Mouse (Mus musculus): ENCODE measurements around the gene Olfr1109. TPM values are rescaled to one million over a fixed set of nuclear protein-coding genes. Genes with fewer than 3 reads are reported as not detected.

The Olfr1109 gene
- not detected in 2 replicates for polyA plus RNA-seq (2015; fragmentation: Nextera tagmentation; extraction: Ambion mirVana)

GRCm38 (mm10) chr2:87095908-87096307 is at the start of gene Olfr1109:
Gene Olfr1109, minus strand, starts transcription at chr2:87096008.
- Histone ChIP-seq H3K27ac (replicated peaks) (no peak within 1 kb of the TSS), H3K36me3 (no peaks in the 10 kb centered on the region), H3K4me3 (no peak within 1 kb of the TSS), H3K4me2 (no peak within 1 kb of the TSS), H3K9me3 (no peaks in the 10 kb centered on the region), H3K9ac (no peak within 1 kb of the TSS), H3K4me1 (replicated peaks) (no peaks in the 10 kb centered on the region), H3K27me3 (no peaks in the 10 kb centered on the region)
- no peak for ATAC-seq (ENCODE audit: low read depth)
- 71% methylated on average over 1 of the region's 1 CpGs for WGBS

- Histone ChIP-seq H3K9ac (no peak within 1 kb of the TSS), H3K27me3 (no peaks in the 10 kb centered on the region), H3K4me1 (replicated peaks) (no peaks in the 10 kb centered on the region), H3K36me3 (no peaks in the 10 kb centered on the region), H3K9me3 (no peaks in the 10 kb centered on the region), H3K27ac (replicated peaks) (no peak within 1 kb of the TSS), H3K4me3 (no peak within 1 kb of the TSS), H3K4me2 (no peak within 1 kb of the TSS)
- WGBS: 83% methylated on average over 1 of the region's 1 CpGs
- no peak for ATAC-seq (ENCODE audit: low read depth)
Measured at GRCm38 (mm10) chr2:87140200-87140599, 44.4 kb upstream of the Olfr1109 start, which contains the start of gene Olfr1110. Gene Olfr1110, minus strand, starts transcription at chr2:87140300.

GRCm38 (mm10) chr2:87114467-87114866 is 18.7 kb upstream of the Olfr1109 start, which contains the start of gene Olfr259:
Gene Olfr259, minus strand, starts transcription at chr2:87114567.
- no peaks in the 10 kb centered on the region for H3K36me3 ChIP-seq
- H3K27me3 ChIP-seq: no peaks in the 10 kb centered on the region
- H3K27ac ChIP-seq (replicated peaks): no peak within 1 kb of the TSS
- no peak within 1 kb of the TSS for H3K4me2 ChIP-seq
- H3K4me3 ChIP-seq: no peak within 1 kb of the TSS
- H3K9ac ChIP-seq: no peak within 1 kb of the TSS
- ATAC-seq (ENCODE audit: low read depth): no peak
- H3K4me1 ChIP-seq (replicated peaks): no peaks in the 10 kb centered on the region
- no peaks in the 10 kb centered on the region for H3K9me3 ChIP-seq

GRCm38 (mm10) chr2:87075717-87076116 is 20.1 kb downstream of the Olfr1109 start, which contains the start of gene Olfr1107:
Gene Olfr1107, minus strand, starts transcription at chr2:87075817.
- no peaks in the 10 kb centered on the region for H3K36me3 ChIP-seq
- H3K27me3 ChIP-seq: no peaks in the 10 kb centered on the region
- no peaks in the 10 kb centered on the region for H3K9me3 ChIP-seq
- WGBS: 87% methylated on average over 1 of the region's 1 CpGs
- no peak within 1 kb of the TSS for H3K27ac ChIP-seq (replicated peaks)
- ATAC-seq (ENCODE audit: low read depth): no peak
- no peak within 1 kb of the TSS for H3K4me3 ChIP-seq
- no peaks in the 10 kb centered on the region for H3K4me1 ChIP-seq (replicated peaks)
- H3K9ac ChIP-seq: no peak within 1 kb of the TSS
- H3K4me2 ChIP-seq: no peak within 1 kb of the TSS

GRCm38 (mm10) chr2:87052173-87052572 is 43.6 kb downstream of the Olfr1109 start, which contains the start of gene Olfr1106:
Gene Olfr1106, minus strand, starts transcription at chr2:87052273.
- Histone ChIP-seq H3K27me3 (no peaks in the 10 kb centered on the region), H3K36me3 (no peaks in the 10 kb centered on the region), H3K4me3 (no peak within 1 kb of the TSS), H3K4me1 (replicated peaks) (no peaks in the 10 kb centered on the region), H3K27ac (replicated peaks) (no peak within 1 kb of the TSS), H3K9me3 (no peaks in the 10 kb centered on the region), H3K4me2 (no peak within 1 kb of the TSS), H3K9ac (no peak within 1 kb of the TSS)
- 81% methylated on average over 1 of the region's 1 CpGs for WGBS
- no peak for ATAC-seq (ENCODE audit: low read depth)

Other genes with a start within 250 kb of the Olfr1109 start
- not detected in 2 replicates for gene Olfr1095, start 244.3 kb downstream of the Olfr1109 start, polyA plus RNA-seq (2015; fragmentation: Nextera tagmentation; extraction: Ambion mirVana)
- not detected in 2 replicates for gene Gm13723, start 221.2 kb downstream of the Olfr1109 start, polyA plus RNA-seq (2015; fragmentation: Nextera tagmentation; extraction: Ambion mirVana)
- gene Olfr1097, start 203.8 kb downstream of the Olfr1109 start, polyA plus RNA-seq (2015; fragmentation: Nextera tagmentation; extraction: Ambion mirVana): not detected in 2 replicates
- not detected in 2 replicates for gene Olfr1098, start 171.5 kb downstream of the Olfr1109 start, polyA plus RNA-seq (2015; fragmentation: Nextera tagmentation; extraction: Ambion mirVana)
- not detected in 2 replicates for gene Olfr1099, start 135.3 kb downstream of the Olfr1109 start, polyA plus RNA-seq (2015; fragmentation: Nextera tagmentation; extraction: Ambion mirVana)
- gene Olfr1100, start 116.1 kb downstream of the Olfr1109 start, polyA plus RNA-seq (2015; fragmentation: Nextera tagmentation; extraction: Ambion mirVana): not detected in 2 replicates
- not detected in 2 replicates for gene Olfr1101, start 104.8 kb downstream of the Olfr1109 start, polyA plus RNA-seq (2015; fragmentation: Nextera tagmentation; extraction: Ambion mirVana)
- gene Olfr1102, start 97.6 kb downstream of the Olfr1109 start, polyA plus RNA-seq (2015; fragmentation: Nextera tagmentation; extraction: Ambion mirVana): not detected in 2 replicates
- not detected in 2 replicates for gene Olfr1104, start 68.9 kb downstream of the Olfr1109 start, polyA plus RNA-seq (2015; fragmentation: Nextera tagmentation; extraction: Ambion mirVana)
- gene Olfr1105, start 59.5 kb downstream of the Olfr1109 start, polyA plus RNA-seq (2015; fragmentation: Nextera tagmentation; extraction: Ambion mirVana): not detected in 2 replicates
- gene Olfr1106, start 43.7 kb downstream of the Olfr1109 start, polyA plus RNA-seq (2015; fragmentation: Nextera tagmentation; extraction: Ambion mirVana): not detected in 2 replicates
- gene Olfr1107, start 20.2 kb downstream of the Olfr1109 start, polyA plus RNA-seq (2015; fragmentation: Nextera tagmentation; extraction: Ambion mirVana): not detected in 2 replicates
- gene Olfr259, start 18.6 kb upstream of the Olfr1109 start, polyA plus RNA-seq (2015; fragmentation: Nextera tagmentation; extraction: Ambion mirVana): not detected in 2 replicates
- not detected in 2 replicates for gene Olfr1110, start 44.3 kb upstream of the Olfr1109 start, polyA plus RNA-seq (2015; fragmentation: Nextera tagmentation; extraction: Ambion mirVana)
- not detected in 2 replicates for gene Olfr1111, start 56.6 kb upstream of the Olfr1109 start, polyA plus RNA-seq (2015; fragmentation: Nextera tagmentation; extraction: Ambion mirVana)
- gene Olfr1112, start 91.8 kb upstream of the Olfr1109 start, polyA plus RNA-seq (2015; fragmentation: Nextera tagmentation; extraction: Ambion mirVana): not detected in 2 replicates
- not detected in 2 replicates for gene Olfr1113, start 113.0 kb upstream of the Olfr1109 start, polyA plus RNA-seq (2015; fragmentation: Nextera tagmentation; extraction: Ambion mirVana)
- gene Olfr1115, start 152.0 kb upstream of the Olfr1109 start, polyA plus RNA-seq (2015; fragmentation: Nextera tagmentation; extraction: Ambion mirVana): not detected in 2 replicates
- gene Olfr1116, start 171.5 kb upstream of the Olfr1109 start, polyA plus RNA-seq (2015; fragmentation: Nextera tagmentation; extraction: Ambion mirVana): not detected in 2 replicates
- gene Olfr1118, start 211.6 kb upstream of the Olfr1109 start, polyA plus RNA-seq (2015; fragmentation: Nextera tagmentation; extraction: Ambion mirVana): not detected in 2 replicates

Data from neural tube, embryonic 13.5 days (tissue).